Mouse (Mus musculus) small intestine, adult 2 months (tissue): ENCODE data around the gene Errfi1.

Source experiments
- CTCF ChIP-seq: fragments of 200-500 bp; IDR thresholded peaks from 2 replicates; pipeline ENCODE4 v1.5.1; 2012; ENCODE audit warnings: low read depth, mild to moderate bottlenecking, control low read depth, inconsistent platforms, low read length, moderate library complexity, mixed read lengths; ENCODE audit not compliant: insufficient replicate concordance, insufficient read length; ENCODE audit errors: extremely low read depth
- POLR2A ChIP-seq: fragments of 200-500 bp; IDR thresholded peaks from 2 replicates; pipeline ENCODE4 v1.6.1; 2012; ENCODE audit warnings: low read depth, mild to moderate bottlenecking, control low read depth, inconsistent platforms, low read length, moderate library complexity

DNA sequence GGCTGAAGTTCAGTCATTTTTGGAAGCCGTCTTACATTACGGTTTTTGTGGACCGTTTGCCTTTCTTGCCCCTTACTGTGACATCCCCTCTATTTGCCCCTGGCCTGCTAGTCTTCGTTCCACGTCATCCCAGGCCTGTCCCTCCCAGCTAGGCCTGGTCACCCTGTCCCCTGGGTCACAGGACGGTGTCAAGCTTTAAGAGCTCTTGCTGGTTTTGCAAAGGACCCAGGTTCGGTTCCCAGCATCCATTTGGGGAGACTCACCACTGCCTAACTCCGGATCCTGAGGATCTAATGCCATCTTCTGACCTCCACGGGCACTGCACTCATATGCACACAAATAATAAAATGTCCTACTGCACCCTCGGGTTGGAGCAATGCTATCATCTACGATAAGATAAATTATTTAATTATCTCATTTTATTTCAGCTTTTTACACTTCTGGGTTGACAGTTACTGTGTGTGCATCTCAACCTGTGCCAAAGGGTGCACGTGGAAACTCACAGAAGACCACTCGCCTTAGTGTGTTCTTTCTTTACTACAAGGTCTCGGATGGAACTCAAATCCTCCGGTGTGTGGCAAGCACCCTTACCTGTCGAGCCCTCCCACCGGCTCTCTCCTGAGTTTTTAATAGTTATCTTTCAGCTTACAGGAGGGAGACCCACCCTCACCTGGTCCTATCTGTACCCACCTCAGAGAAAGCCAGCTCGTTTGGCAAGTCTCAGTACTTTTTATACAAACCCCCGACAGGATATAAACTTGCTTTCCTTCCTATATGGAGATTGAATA is 56.6 kb downstream of the Errfi1 start:
- TF ChIP-seq POLR2A, result no peak
- no peak for TF ChIP-seq CTCF
